Mouse (Mus musculus) hindbrain, embryonic 11.5 days (tissue): ENCODE data around the gene Gm8653. TPM values are rescaled to one million over a fixed set of nuclear protein-coding genes. Genes with fewer than 3 reads are reported as not detected.
"Not testable (repeated sequence)": the region's sequence is repeated elsewhere in the genome, so short reads cannot be mapped to it uniquely, and the experiment has no call there.

Experiments
- ATAC-seq: fragments of 200-750 bp; cut with Nextera tagmentation; 2 replicates; pipeline ENCODE4 v1.8.0; 2017; ENCODE audit warnings: mild to moderate bottlenecking, moderate TSS enrichment, moderate library complexity; ENCODE audit not compliant: low FRiP score
- DNase-seq: peaks from one replicate; pipeline ENCODE4 v3.0.0-alpha.2; 2015; ENCODE audit warnings: low spot score
- H3K27ac ChIP-seq: fragments of 300-500 bp; sonication (generic); 2 replicates; pipeline ENCODE4 v1.5.1; 2014; ENCODE audit warnings: mild to moderate bottlenecking, low read depth, low read length
- H3K27me3 ChIP-seq: fragments of 300-500 bp; sonication (generic); 2 replicates; pipeline ENCODE4 v1.6.1; 2014; ENCODE audit warnings: mild to moderate bottlenecking, low read length, moderate library complexity, mixed read lengths; ENCODE audit not compliant: control insufficient read depth, insufficient read depth
- H3K36me3 ChIP-seq: fragments of 300-500 bp; sonication (generic); 2 replicates; pipeline ENCODE4 v1.6.1; 2014; ENCODE audit warnings: mild to moderate bottlenecking, low read length, moderate library complexity, mixed read lengths; ENCODE audit not compliant: control insufficient read depth, insufficient read depth
- H3K4me1 ChIP-seq: fragments of 300-500 bp; sonication (generic); replicated peaks from 2 replicates; pipeline ENCODE4 v1.6.1; 2014; ENCODE audit warnings: low read length, mixed read lengths; ENCODE audit not compliant: control insufficient read depth, insufficient read depth
- H3K4me2 ChIP-seq: fragments of 300-500 bp; sonication (generic); replicated peaks from 2 replicates; pipeline ENCODE4 v1.6.1; 2014; ENCODE audit warnings: mild to moderate bottlenecking, low read depth, low read length
- H3K4me3 ChIP-seq: fragments of 300-500 bp; sonication (generic); 2 replicates; pipeline ENCODE4 v1.5.1; 2014; ENCODE audit warnings: low read depth, low read length
- H3K9ac ChIP-seq: fragments of 300-500 bp; sonication (generic); 2 replicates; pipeline ENCODE4 v1.6.1; 2014; ENCODE audit warnings: low read depth, low read length
- H3K9me3 ChIP-seq: fragments of 300-500 bp; sonication (generic); 2 replicates; pipeline ENCODE4 v1.6.1; 2016; ENCODE audit warnings: low read length; ENCODE audit not compliant: control insufficient read depth
- WGBS: fragments of 180-500 bp; shearing (Covaris S2); extraction: QIAGEN DNeasy Blood & Tissue Kit; methylation state at CpG from one replicate; pipeline ENCODE4 v1.1.7; 2014; 5-methylcytosine and 5-hydroxymethylcytosine counted together
- polyA plus RNA-seq: library from polyadenylated mRNA; unstranded; fragments of >200 nt; fragmentation: Nextera tagmentation; extraction: Ambion mirVana; gene quantifications from 2 replicates; pipeline ENCODE4 v1.2.1, GENCODE M21; 2014

Gm8653 gene
- not detected in 2 replicates for polyA plus RNA-seq

- ATAC-seq, H3K9me3 ChIP-seq, H3K36me3 ChIP-seq, H3K27me3 ChIP-seq, DNase-seq, H3K4me2 ChIP-seq, H3K9ac ChIP-seq, H3K4me3 ChIP-seq, H3K27ac ChIP-seq, H3K4me1 ChIP-seq: not testable (repeated sequence)
- no CpG with 5 or more reads among the region's 2 CpGs for WGBS
Observed at GRCm38 (mm10) chr7:22201164-22201563, at the start of gene Gm8653. Gene Gm8653, minus strand, starts transcription at chr7:22201264.

GRCm38 (mm10) chr7:22229384-22229783, 28.3 kb upstream of the Gm8653 start, which contains the start of gene Gm8453:
Gene Gm8453, minus strand, starts transcription at chr7:22229484.
- not testable (repeated sequence) for H3K4me3 ChIP-seq, H3K4me2 ChIP-seq, DNase-seq, H3K4me1 ChIP-seq, ATAC-seq, H3K36me3 ChIP-seq, H3K27me3 ChIP-seq, H3K27ac ChIP-seq, H3K9ac ChIP-seq, H3K9me3 ChIP-seq
- WGBS = 23% methylated on average over 1 of the region's 2 CpGs

- H3K4me1 ChIP-seq, H3K36me3 ChIP-seq, H3K4me3 ChIP-seq, H3K27ac ChIP-seq, H3K27me3 ChIP-seq, H3K9ac ChIP-seq, H3K9me3 ChIP-seq, ATAC-seq, H3K4me2 ChIP-seq, DNase-seq: not testable (repeated sequence)
- WGBS = no CpG with 5 or more reads among the region's 3 CpGs
Observed at GRCm38 (mm10) chr7:22189077-22189476, 12.0 kb downstream of the Gm8653 start, which contains the start of gene Vmn1r143. Gene Vmn1r143, plus strand, starts transcription at chr7:22189377.

- not testable (repeated sequence) for H3K4me3 ChIP-seq, H3K9ac ChIP-seq, H3K9me3 ChIP-seq, H3K27ac ChIP-seq, H3K4me2 ChIP-seq, H3K36me3 ChIP-seq, H3K27me3 ChIP-seq, H3K4me1 ChIP-seq, DNase-seq, ATAC-seq
- no CpG with 5 or more reads among the region's 3 CpGs for WGBS
Observed at GRCm38 (mm10) chr7:22163935-22164334, 37.1 kb downstream of the Gm8653 start, which contains the start of gene Vmn1r142. Gene Vmn1r142, minus strand, starts transcription at chr7:22164035.

Other genes with a start within 250 kb of the Gm8653 start
- not detected in 2 replicates for gene Vmn1r137, start 206.7 kb downstream of the Gm8653 start, polyA plus RNA-seq
- not detected in 2 replicates for gene Vmn1r138, start 172.4 kb downstream of the Gm8653 start, polyA plus RNA-seq
- not detected in 2 replicates for gene Gm6176, start 145.0 kb downstream of the Gm8653 start, polyA plus RNA-seq
- gene Vmn1r139, start 132.2 kb downstream of the Gm8653 start, polyA plus RNA-seq = not detected in 2 replicates
- not detected in 2 replicates for gene Gm16451, start 83.0 kb downstream of the Gm8653 start, polyA plus RNA-seq
- not detected in 2 replicates for gene Gm10666, start 66.5 kb downstream of the Gm8653 start, polyA plus RNA-seq
- gene Vmn1r142, start 37.2 kb downstream of the Gm8653 start, polyA plus RNA-seq = not detected in 2 replicates
- gene Vmn1r143, start 11.9 kb downstream of the Gm8653 start, polyA plus RNA-seq = not detected in 2 replicates
- not detected in 2 replicates for gene Gm8453, start 28.2 kb upstream of the Gm8653 start, polyA plus RNA-seq
- not detected in 2 replicates for gene Gm4187, start 128.5 kb upstream of the Gm8653 start, polyA plus RNA-seq
- not detected in 2 replicates for gene Gm8660, start 169.8 kb upstream of the Gm8653 start, polyA plus RNA-seq
- gene Vmn1r148, start 212.3 kb upstream of the Gm8653 start, polyA plus RNA-seq = not detected in 2 replicates
- gene Vmn1r149, start 237.0 kb upstream of the Gm8653 start, polyA plus RNA-seq = not detected in 2 replicates